Mouse (Mus musculus) ES-E14 (cell line): ENCODE results near the gene Trem3. TPM values are rescaled to one million over a fixed set of nuclear protein-coding genes. Genes with fewer than 3 reads are reported as not detected.

Experiments
- DNase-seq: peaks from one replicate; pipeline ENCODE4 v3.0.0-alpha.2; 2013; ENCODE audit warnings: low read depth, low spot score
- H3K27ac ChIP-seq: 2 replicates; pipeline ENCODE4 v1.5.1; 2012; ENCODE audit warnings: low read depth, mild to moderate bottlenecking, low read length, moderate library complexity, mixed read lengths; ENCODE audit not compliant: poor library complexity, insufficient read depth, severe bottlenecking
- H3K36me3 ChIP-seq: 2 replicates; pipeline ENCODE4 v1.6.1; 2012; ENCODE audit warnings: mild to moderate bottlenecking, low read length, moderate library complexity, mixed read lengths; ENCODE audit not compliant: control insufficient read depth, poor library complexity, insufficient read depth, severe bottlenecking
- H3K4me1 ChIP-seq, 2 experiments: fragments of 150-350 bp in 1 of 2; sonication (generic) in 1 of 2; 2 replicates each; pipeline ENCODE4 v1.6.1; 2012; ENCODE audit warnings: low read length in 2 of 2, mild to moderate bottlenecking in 1 of 2, mixed read lengths in 1 of 2; ENCODE audit not compliant: control insufficient read depth in 2 of 2, insufficient read depth in 2 of 2, poor library complexity in 1 of 2
- H3K4me3 ChIP-seq, 2 experiments: fragments of 150-350 bp in 1 of 2; sonication (generic) in 1 of 2; 2 replicates each; pipeline ENCODE4 v1.5.1; 2012; ENCODE audit warnings: low read length in 2 of 2, low read depth in 1 of 2, mild to moderate bottlenecking in 1 of 2, mixed read lengths in 1 of 2; ENCODE audit not compliant: insufficient read depth in 1 of 2, poor library complexity in 1 of 2, severe bottlenecking in 1 of 2
- H3K9ac ChIP-seq: 2 replicates; pipeline ENCODE4 v1.6.1; 2012; ENCODE audit warnings: low read depth, mild to moderate bottlenecking, low read length, mixed read lengths; ENCODE audit not compliant: poor library complexity, insufficient read depth, severe bottlenecking
- H3K9me3 ChIP-seq: fragments of 150-350 bp; sonication (generic); 2 replicates; pipeline ENCODE4 v1.6.1; 2012; ENCODE audit warnings: low read depth, mild to moderate bottlenecking, low read length; ENCODE audit not compliant: control insufficient read depth, insufficient read depth
- CHD2 ChIP-seq: IDR thresholded peaks from 2 replicates; pipeline ENCODE4 v1.6.1; 2014; ENCODE audit warnings: mild to moderate bottlenecking, low read depth, low read length, inconsistent platforms
- HCFC1 ChIP-seq: IDR thresholded peaks from 2 replicates; pipeline ENCODE4 v1.6.1; 2012; ENCODE audit warnings: low read length, inconsistent platforms, borderline replicate concordance; ENCODE audit not compliant: insufficient read depth
- MAFK ChIP-seq: IDR thresholded peaks from 2 replicates; pipeline ENCODE4 v1.6.1; 2014; ENCODE audit warnings: mild to moderate bottlenecking, low read depth, low read length, inconsistent platforms; ENCODE audit not compliant: insufficient read depth
- ZC3H11A ChIP-seq: IDR thresholded peaks from 2 replicates; pipeline ENCODE4 v1.6.1; 2012; ENCODE audit warnings: low read depth, mild to moderate bottlenecking, inconsistent platforms, low read length, borderline replicate concordance
- ZNF384 ChIP-seq: IDR thresholded peaks from 2 replicates; pipeline ENCODE4 v1.6.1; 2012; ENCODE audit warnings: low read depth, low read length, inconsistent platforms
- in situ Hi-C, 2 experiments: fragments of 600-800 bp; cut with MboI; formaldehyde crosslinking; loops; one replicate each; pipeline ENCODE4 v1.15.1; 2025; ENCODE audit warnings: low sequenced_read_pairs in 2 of 2, inconsistent platforms in 1 of 2; ENCODE audit not compliant: unreplicated experiment in 2 of 2
- total RNA-seq: library from RNA; depleted of rRNA; stranded (reverse); fragments of 300-350 nt; gene quantifications from 2 replicates; pipeline ENCODE4 v1.2.3, GENCODE M21; 2012

The Trem3 gene
- total RNA-seq, 1 experiment, result not detected

DNA sequence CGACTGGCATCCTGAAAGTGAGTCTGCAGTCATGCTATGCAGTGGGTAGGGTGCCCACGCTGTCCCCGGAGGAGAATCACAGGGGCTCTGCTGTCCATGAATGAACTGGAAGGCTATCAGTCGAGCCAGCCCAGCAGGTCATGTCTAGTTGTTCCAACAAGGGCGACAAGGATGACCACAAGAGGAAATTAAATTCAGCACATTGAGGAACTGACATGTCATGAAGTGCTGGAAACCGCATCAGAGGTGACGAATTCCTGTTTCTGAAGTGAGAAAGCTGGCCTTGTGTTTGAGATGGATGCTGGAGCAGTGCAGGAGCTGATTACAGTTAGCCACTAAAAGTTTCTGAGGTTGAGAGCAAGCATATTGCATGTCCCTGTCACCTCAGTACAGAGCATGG is 16.9 kb upstream of the Trem3 start:
- DNase-seq, result no peak
- no peak for TF ChIP-seq HCFC1
- TF ChIP-seq ZNF384, result no peak
- no peak for TF ChIP-seq ZC3H11A
- no peak for TF ChIP-seq CHD2
- no peak for TF ChIP-seq MAFK
- no peak overlapping the region for H3K27ac ChIP-seq
- H3K4me3 ChIP-seq, result no peak overlapping the region
- no peaks in the 10 kb centered on the region for H3K36me3 ChIP-seq
- H3K9ac ChIP-seq, result no peak overlapping the region
- in situ Hi-C loops, result no loop called here
- H3K9me3 ChIP-seq, result no peaks in the 10 kb centered on the region
- no peaks in the 10 kb centered on the region for H3K4me1 ChIP-seq

DNA sequence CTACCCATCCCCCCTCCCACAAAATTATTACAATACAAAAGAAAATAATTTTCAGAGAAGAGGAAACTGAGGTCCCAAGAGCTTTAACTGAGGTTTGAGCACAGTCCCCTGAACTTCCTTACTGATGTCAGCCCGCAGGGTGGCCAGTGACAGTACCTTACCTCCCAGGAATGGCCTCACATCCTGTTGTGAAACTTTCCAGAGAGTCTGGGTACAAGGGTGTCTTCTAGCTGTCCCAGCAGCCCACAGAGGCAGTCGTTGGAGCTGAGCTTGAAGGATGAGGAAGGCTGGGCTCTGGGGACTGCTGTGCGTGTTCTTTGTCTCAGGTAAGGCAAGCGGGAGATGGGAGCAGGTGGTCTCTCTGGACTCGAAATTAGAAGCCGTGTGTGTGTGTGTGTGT is 15.1 kb upstream of the Trem3 start, which contains the start of gene Trem1:
Trem1 (plus strand) TSS at position 251 of the 400 bp plus-strand sequence.
- H3K36me3 ChIP-seq, result no peaks in the 10 kb centered on the region
- in situ Hi-C loops, result no loop called here
- H3K4me3 ChIP-seq, result no peak within 1 kb of the TSS
- no peaks in the 10 kb centered on the region for H3K9me3 ChIP-seq
- no peaks in the 10 kb centered on the region for H3K4me1 ChIP-seq
- DNase-seq, result no peak
- H3K27ac ChIP-seq, result no peak within 1 kb of the TSS
- H3K9ac ChIP-seq, result no peak within 1 kb of the TSS
- no peak for TF ChIP-seq ZC3H11A
- TF ChIP-seq MAFK, result no peak
- TF ChIP-seq HCFC1, result no peak
- TF ChIP-seq CHD2, result no peak
- TF ChIP-seq ZNF384, result no peak

DNA sequence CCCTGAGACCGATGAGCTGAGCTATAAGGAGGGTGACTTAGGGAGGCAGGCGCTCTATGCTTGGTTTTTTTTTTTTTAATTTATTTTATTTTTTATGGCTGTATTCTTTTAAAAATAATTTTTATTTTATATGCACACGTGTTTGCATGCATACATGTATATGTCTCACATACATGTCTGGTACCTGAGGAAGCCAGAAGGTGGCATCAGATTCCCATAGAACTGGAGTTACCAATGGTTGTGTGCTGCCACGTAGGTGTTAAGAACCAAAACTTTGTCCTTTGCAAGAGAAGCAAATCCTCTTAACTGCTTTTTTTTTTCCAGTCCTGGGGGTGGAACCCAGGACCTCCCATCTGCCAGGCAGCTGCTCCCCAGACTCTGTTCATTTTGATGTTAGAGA is 13.8 kb upstream of the Trem3 start:
- Histone ChIP-seq H3K27ac (no peak overlapping the region), H3K9ac (no peak overlapping the region), H3K4me1 (no peaks in the 10 kb centered on the region), H3K9me3 (no peaks in the 10 kb centered on the region), H3K4me3 (no peak overlapping the region), H3K36me3 (no peaks in the 10 kb centered on the region)
- no peak for DNase-seq
- in situ Hi-C loops, result no loop called here
- TF ChIP-seq MAFK (no peak), HCFC1 (no peak), ZNF384 (no peak), ZC3H11A (no peak), CHD2 (no peak)

DNA sequence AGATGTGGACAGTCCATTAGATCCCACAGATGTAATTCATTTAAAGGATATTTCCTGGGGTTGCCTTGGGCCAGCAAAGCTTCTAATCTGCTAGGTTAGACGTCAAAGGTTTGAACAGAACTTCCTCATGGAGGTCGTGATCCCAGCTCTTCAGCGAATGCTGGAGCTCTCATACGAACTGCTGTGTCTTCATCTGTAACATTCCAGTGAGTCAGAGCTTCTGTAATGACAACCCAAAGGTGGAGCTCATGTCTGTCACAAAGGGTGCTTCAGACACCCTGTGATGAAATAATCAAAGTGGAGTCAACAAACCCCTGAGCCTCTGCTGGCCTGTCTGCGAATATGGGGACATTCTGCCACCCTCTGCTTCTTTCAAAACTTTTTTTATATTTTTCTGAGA is 13.0 kb upstream of the Trem3 start:
- Histone ChIP-seq H3K36me3 (no peaks in the 10 kb centered on the region), H3K27ac (no peak overlapping the region), H3K9ac (no peak overlapping the region), H3K9me3 (no peaks in the 10 kb centered on the region), H3K4me3 (no peak overlapping the region), H3K4me1 (no peaks in the 10 kb centered on the region)
- no peak for DNase-seq
- in situ Hi-C loops, result no loop called here
- no peak for TF ChIP-seq ZC3H11A
- no peak for TF ChIP-seq HCFC1
- no peak for TF ChIP-seq ZNF384
- no peak for TF ChIP-seq MAFK
- no peak for TF ChIP-seq CHD2

DNA sequence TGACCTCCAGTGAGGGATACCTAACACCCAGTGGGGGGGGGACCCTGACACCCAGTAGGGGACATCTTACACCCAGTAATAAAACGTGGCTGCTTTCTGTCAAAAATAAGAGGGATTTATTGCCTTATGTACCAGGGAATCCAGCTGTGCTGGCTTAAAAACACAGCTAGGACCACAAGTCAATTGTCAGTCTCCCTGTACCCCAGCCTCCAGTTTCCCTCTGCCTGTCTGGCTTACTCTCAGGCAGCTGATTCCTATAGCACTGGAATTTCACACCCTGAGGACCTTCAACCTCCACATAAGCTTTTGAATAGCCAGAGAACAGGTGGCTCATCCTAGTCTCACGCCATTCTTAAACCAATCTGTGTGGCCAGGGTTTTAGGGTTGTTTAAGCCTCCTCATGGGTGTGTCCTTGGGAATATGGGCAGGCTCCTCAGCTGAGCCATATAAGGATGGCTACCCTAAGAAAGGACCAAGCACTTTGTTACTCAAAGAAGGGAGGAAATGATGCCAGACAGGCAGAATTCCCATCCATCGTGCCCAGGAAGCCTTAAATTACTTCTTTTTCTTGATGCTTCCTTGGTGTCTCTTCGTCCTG is 11.7 kb upstream of the Trem3 start:
- Histone ChIP-seq H3K4me3 (no peak overlapping the region), H3K4me1 (no peaks in the 10 kb centered on the region), H3K9me3 (no peaks in the 10 kb centered on the region), H3K9ac (no peak overlapping the region), H3K27ac (no peak overlapping the region), H3K36me3 (no peaks in the 10 kb centered on the region)
- DNase-seq, result no peak
- TF ChIP-seq ZNF384 (no peak), MAFK (no peak), ZC3H11A (no peak), CHD2 (no peak), HCFC1 (no peak)
- in situ Hi-C loops, result no loop called here
